Mouse (Mus musculus) inflammation-experienced regulatory T-cells, adult 6 months (primary cell): ENCODE data around the gene Agfg1. TPM values are rescaled to one million over a fixed set of nuclear protein-coding genes. Genes with fewer than 3 reads are reported as not detected.
"Not testable (repeated sequence)": the region's sequence is repeated elsewhere in the genome, so short reads cannot be mapped to it uniquely, and the experiment has no call there.

Experiments
- ATAC-seq: one replicate; pipeline ENCODE4 v1.8.0; 2017
- polyA plus RNA-seq, 3 experiments: library from polyadenylated mRNA; unstranded; fragments of 100-300 nt; shearing (Covaris generic); gene quantifications; one replicate each; pipeline ENCODE4 v1.2.1; 2017

The Agfg1 gene
- polyA plus RNA-seq, 3 experiments from 2014 or later: 32.2 to 33.2 (median 32.6) TPM

DNA sequence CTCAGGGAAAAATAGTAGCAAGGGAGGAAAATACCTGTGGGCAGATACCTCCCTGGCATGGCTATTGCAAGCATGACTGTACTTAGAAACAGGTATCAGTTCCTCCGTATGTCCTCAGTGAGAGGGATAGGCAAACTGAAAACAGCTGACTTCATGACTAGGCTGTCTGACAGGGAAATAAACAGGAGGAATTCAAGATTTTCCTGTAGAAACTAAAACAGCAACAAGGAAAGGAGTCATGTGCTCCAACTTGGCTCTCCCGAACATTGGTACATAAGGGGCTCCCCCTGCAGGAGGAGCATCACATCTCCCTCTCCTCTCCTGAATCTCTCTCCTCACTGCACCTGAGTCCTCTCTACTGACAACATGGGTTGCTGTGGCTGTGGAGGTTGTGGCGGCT, 73.7 kb downstream of the Agfg1 start, which contains the start of gene A030005L19Rik:
TSS of gene A030005L19Rik (plus strand) at position 301 of the 400 bp plus-strand sequence.
- no peak for ATAC-seq

DNA sequence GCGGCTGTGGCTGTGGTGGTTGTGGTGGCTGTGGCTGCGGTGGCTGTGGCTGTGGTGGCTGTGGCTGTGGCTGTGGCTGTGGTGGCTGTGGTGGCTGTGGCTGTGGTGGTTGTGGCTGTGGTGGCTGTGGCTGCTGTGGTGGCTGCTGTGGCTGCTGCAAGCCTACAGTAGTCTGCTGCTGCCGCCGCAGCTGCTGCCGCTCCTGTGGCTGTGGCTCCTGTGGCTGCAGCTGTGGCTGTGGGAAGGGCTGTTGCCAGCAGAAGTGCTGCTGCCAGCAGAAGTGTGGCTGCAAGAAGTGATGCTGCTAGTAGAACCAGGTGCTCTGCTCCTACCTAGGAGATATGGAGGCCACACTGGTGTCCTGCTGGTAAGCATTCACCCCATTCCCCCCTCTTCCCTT, 74.2 kb downstream of the Agfg1 start:
- not testable (repeated sequence) for ATAC-seq

DNA sequence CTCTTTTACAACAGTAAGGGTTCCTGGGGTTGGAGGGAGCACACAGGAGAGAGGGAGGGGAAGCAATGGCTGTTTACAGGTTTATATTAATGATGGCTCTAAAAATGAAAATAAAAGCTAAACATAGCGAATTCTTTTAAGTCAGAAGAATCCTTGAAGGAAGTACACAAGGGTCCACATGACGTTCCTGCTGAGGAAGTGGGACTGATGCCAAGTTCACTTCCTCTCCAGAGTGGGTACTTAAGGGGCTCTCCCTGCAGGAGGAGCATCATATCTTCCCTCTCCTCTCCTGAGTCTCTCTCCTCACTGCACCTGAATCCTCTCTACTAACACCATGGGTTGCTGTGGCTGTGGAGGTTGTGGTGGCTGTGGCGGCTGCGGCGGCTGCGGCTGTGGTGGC, 85.4 kb downstream of the Agfg1 start, which contains the start of gene A030014E15Rik:
TSS of gene A030014E15Rik (plus strand) at position 268 of the 400 bp plus-strand sequence.
- no peak for ATAC-seq

DNA sequence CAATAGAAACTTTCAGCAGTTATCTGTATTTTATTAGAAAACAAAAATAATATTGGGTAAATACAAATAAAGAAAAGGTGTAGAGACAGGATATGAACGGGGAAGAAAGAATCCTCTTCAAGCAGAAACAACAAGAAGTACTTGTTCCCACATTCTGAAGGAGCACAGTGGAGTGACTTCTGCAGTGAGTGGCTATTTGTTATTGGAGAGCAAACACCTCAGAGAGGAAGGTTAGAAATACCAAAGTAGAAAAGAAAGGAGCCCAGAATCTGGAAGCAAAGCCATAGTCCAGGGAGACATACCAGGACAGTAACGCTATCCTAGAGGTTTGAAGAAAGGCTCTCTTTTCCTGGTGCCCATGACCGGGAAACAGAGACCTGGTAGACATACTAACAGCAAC, 91.3 kb downstream of the Agfg1 start:
- ATAC-seq: not testable (repeated sequence)

DNA sequence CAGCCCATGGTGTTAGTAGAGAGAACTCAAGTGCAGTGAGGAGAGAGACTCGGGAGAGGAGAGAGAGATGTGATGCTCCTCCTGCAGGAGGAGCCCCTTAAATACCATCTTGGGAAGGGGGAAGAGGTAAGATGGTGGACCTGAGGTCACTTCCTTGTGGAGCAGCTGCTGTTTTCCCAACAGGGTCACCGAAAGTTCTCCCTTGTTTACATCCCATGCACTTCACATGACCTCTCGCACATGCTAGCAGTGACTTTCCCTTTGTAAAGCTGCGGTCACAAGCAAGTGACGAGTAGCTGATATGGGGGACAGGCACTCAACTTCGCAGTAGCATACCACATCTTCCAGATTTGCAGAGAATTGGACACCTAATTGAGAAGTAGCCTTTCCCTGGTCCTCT, 92.0 kb downstream of the Agfg1 start, which contains the start of gene Gm6217:
TSS of gene Gm6217 (minus strand) at position 74 of the 400 bp plus-strand sequence.
- ATAC-seq: not testable (repeated sequence)

DNA sequence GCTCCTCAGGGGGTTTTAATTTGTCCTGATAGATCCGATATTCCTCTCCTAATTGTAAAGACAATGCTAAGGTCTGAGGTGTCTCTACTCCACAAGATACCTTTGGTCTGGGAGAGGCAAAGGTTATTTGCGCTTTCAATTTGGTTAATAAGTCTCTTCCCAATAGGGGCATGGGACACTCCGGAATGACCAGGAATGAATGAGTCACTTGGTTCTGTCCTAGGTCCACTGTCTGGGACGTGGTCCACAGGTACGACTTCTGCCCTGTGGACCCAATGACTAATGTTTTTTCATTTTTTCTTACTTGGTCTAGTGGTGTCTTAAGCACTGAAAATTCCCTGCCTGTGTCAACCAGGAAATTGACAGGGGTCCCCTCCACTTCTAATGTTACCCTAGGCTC, 99.4 kb downstream of the Agfg1 start:
- ATAC-seq: no peak

DNA sequence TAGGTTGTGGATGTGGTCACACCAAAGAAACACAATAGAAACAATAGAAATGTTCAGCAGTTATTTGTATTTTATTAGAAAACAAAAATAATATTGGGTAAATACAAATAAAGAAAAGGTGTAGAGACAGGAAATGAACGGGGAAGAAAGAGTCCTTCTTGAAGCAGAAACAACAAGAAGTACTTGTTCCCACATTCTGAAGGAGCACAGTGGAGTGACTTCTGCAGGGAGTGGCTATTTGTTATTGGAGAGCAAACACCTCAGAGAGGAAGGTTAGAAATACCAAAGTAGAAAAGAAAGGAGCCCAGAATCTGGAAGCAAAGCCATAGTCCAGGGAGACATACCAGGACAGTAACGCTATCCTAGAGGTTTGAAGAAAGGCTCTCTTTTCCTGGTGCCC, 103.2 kb downstream of the Agfg1 start:
- ATAC-seq: not testable (repeated sequence)

DNA sequence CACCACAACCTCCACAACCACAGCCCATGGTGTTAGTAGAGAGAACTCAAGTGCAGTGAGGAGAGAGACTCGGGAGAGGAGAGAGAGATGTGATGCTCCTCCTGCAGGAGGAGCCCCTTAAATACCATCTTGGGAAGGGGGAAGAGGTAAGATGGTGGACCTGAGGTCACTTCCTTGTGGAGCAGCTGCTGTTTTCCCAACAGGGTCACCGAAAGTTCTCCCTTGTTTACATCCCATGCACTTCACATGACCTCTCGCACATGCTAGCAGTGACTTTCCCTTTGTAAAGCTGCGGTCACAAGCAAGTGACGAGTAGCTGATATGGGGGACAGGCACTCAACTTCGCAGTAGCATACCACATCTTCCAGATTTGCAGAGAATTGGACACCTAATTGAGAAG, 104.0 kb downstream of the Agfg1 start, which contains the start of gene A030003K21Rik:
TSS of gene A030003K21Rik (minus strand) at position 94 of the 400 bp plus-strand sequence.
- ATAC-seq: not testable (repeated sequence)

DNA sequence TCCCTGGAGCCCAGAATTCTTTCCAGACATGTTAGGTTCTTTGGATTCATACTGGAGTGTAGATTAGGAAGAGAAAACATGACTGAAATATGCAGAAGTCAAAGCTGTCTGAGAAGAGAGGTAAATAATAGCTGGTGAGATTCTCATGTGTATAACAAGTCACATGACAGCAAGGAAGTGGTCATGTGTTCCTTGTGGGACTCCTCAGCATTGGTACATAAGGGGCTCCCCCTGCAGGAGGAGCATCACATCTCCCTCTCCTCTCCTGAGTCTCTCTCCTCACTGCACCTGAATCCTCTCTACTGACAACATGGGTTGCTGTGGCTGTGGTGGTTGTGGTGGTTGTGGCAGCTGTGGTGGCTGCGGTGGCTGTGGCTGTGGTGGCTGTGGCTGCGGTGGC, 106.7 kb downstream of the Agfg1 start:
- peak; percentile 50 for ATAC-seq

DNA sequence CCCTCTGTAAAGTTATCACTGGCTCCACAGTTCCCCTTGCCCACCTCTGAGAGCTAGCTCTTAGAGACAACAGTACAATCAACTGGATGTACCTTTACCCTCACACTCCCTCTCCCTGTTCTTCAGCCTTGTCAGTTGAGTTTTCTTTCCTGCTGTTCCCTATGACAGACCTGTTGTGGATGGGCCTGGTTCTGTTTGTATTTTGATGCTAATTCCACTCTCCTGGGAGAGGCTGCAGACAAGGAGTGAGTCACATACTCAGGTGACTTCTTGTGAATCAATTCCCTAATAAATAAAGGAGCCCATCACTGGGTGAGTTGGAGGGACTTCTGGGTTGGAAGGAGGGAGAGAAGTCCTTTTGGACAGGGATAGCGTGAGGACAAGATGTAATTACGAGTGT, 109.3 kb downstream of the Agfg1 start:
- ATAC-seq: no peak

Other genes with a start within 250 kb of the Agfg1 start
- 100 to 1,000 TPM in 1 of 3 experiments, 10 to 100 TPM in 2; 83.4 to 108 (median 89.5) TPM for gene Mff, start 114.6 kb upstream of the Agfg1 start, polyA plus RNA-seq
- gene Tm4sf20, start 71.0 kb upstream of the Agfg1 start, polyA plus RNA-seq: 1 to 10 TPM in 1 of 3 experiments, under 1 TPM in 1, not detected in 1; 0.40 to 1.1 TPM
- gene Gm47791, start 68.2 kb upstream of the Agfg1 start, polyA plus RNA-seq: not detected
- gene A030005L19Rik, start 73.8 kb downstream of the Agfg1 start, polyA plus RNA-seq: 1 to 10 TPM in 2 of 3 experiments, under 1 TPM in 1; 0.60 to 2.2 (median 1.1) TPM
- gene A030014E15Rik, start 85.4 kb downstream of the Agfg1 start, polyA plus RNA-seq: not detected
- gene Gm6217, start 91.9 kb downstream of the Agfg1 start, polyA plus RNA-seq: not detected
- not detected for gene A030003K21Rik, start 103.9 kb downstream of the Agfg1 start, polyA plus RNA-seq
- not detected for gene Gm7544, start 116.5 kb downstream of the Agfg1 start, polyA plus RNA-seq
- not detected for gene Gm47955, start 120.8 kb downstream of the Agfg1 start, polyA plus RNA-seq
- not detected for gene Gm47959, start 161.1 kb downstream of the Agfg1 start, polyA plus RNA-seq
- not detected for gene Slc19a3, start 199.0 kb downstream of the Agfg1 start, polyA plus RNA-seq
- gene Krtap28-10, start 203.0 kb downstream of the Agfg1 start, polyA plus RNA-seq: not detected
- not detected for gene Gm47969, start 205.4 kb downstream of the Agfg1 start, polyA plus RNA-seq
- not detected for gene A030005K14Rik, start 219.9 kb downstream of the Agfg1 start, polyA plus RNA-seq
- gene Krtap28-13, start 221.4 kb downstream of the Agfg1 start, polyA plus RNA-seq: not detected